Mouse (Mus musculus) G1E-ER4 (cell line): ENCODE measurements around the gene Akt3. TPM values are rescaled to one million over a fixed set of nuclear protein-coding genes. Genes with fewer than 3 reads are reported as not detected.

Experiments used
- GATA1 ChIP-seq: IDR thresholded peaks from one replicate; pipeline ENCODE4 v1.8.0; 2012; ENCODE audit warnings: low read length, inconsistent platforms
- polyA plus RNA-seq: library from polyadenylated mRNA; stranded (reverse); fragments of >175 nt; gene quantifications from 2 replicates; pipeline ENCODE4 v1.2.3, GENCODE M21; 2012

Gene Akt3
- polyA plus RNA-seq: not detected in 2 replicates

DNA sequence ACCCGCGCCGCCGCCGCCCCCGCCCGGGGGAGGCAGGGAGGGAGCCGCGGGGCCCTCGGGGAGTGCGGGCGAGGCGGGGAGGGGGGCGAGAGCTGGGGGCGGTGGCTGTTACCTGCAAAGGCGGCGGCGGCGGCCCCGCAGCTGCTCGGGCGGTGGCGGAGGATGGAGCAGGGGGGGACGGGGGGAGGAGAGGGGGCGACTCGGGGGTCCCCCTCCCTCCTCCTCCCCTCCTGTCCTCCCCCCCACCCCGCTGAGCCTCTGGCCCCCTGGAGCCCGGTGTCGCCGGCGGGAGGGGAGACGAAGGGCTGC, at the start of gene Akt3:
Gene Akt3 (minus strand): TSS at position 170 of the 309 bp plus-strand sequence.
- TF ChIP-seq GATA1: no peak

DNA sequence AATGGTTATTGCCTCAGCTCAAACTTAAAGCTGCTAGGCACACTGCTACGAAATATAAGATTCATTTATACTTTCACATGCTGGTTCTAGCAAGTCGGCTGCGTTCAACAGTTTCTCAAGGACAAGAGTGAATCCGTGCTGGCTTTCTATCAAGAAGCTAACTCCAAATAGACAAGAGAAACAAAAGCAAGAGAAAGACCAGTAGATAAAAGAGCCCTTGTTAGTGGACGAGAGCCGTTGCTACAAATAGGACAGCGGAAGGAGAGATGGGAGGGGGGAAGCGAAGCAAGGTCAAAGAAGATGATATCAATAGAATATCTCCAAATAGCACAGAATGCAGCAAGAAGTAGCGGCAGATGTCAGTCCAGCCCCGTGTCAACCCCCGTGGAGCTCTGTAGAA, 49.5 kb upstream of the Akt3 start:
- no peak for TF ChIP-seq GATA1

DNA sequence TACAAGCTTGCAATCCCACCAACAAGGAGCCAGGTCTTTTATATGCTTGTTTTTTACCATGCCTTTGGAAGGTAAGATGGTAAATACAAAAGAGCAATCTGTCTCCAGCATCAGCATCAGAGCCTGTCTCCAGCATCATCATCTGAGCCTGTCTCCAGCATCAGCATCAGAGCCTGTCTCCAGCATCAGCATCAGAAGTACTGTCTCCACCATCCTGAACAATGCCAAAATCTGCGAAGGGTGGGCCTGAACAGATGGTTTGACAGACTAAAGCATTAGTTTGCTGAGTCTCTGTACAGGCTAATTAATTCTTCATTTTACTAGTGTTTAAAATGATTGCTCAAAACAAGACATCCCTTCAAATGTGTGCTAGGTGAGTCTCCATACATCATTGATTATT, 40.2 kb upstream of the Akt3 start:
- no peak for TF ChIP-seq GATA1

DNA sequence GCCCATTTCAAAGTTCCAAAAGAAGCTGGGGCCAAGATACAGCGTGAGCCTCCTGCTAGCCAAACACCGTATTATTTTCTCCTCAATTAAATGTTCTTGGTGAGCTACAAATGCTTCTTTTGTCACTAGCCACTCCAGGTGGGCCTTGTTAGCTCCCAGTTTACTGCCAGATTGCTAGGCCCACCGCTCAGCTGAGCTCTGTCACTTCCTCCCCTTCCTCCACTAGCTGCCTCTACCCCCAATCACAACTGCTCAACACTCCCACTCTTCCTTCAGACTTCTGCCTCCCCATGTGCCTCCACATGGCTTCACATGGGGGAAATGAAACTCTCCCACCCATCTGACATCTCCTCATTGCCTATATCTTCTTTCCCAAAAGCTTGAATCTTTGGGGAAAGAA, 28.8 kb upstream of the Akt3 start:
- no peak for TF ChIP-seq GATA1

DNA sequence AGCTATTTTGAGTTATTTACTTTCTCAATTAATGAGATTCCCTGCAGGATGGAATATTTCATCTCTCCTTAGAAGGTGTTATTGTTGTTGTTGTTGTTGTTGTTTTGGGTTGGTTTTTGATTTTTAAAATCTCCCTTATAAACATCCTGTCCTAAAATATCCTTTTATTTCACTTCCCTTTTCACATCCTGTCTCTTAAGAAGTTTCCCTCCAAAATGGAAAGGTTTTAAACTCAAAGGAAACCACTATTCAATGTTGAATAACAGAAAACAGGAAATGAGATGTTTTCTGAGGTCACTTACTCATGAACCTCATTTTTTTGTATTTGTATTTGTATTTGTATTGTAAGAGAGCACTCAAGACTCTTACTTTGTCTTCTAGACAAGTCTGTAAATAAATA, 23.9 kb upstream of the Akt3 start:
- no peak for TF ChIP-seq GATA1

DNA sequence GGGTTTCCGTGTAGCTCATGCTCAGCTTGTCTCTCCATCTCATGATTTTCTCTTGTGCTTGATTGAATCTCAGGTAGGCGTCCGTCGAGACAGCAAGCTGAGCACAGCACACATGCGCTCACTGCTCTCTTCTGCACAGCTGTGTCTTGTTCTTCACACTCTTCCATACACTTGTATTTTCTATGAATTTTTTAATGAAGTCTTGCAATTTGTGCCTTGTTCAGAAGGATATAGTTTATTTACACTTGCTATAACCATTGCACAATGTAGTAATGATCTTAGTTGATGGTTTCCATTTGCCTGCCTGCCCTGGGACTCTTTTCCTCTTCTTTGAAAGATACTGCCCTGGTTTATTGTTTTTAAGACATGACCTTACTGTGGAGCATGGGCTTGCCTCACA, 19.4 kb upstream of the Akt3 start:
- no peak for TF ChIP-seq GATA1

DNA sequence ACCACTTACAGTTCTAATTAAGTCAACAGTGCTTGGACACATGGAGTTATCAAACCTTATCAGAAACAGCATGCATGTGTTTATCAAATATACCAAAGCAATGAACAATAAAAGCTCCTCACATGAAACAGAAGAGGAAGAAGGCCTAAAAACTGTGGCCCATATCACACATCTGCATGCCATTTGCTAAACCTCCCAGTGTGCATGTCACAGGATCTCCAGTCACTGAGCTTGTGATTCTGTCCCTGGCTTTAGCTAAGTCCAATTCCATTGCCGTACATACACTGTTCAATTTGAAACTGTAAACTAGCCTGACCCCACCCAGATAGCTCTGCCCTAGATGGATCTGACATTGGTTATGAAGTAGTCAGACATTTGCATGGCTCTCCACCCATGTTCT, 9.6 kb upstream of the Akt3 start:
- no peak for TF ChIP-seq GATA1

DNA sequence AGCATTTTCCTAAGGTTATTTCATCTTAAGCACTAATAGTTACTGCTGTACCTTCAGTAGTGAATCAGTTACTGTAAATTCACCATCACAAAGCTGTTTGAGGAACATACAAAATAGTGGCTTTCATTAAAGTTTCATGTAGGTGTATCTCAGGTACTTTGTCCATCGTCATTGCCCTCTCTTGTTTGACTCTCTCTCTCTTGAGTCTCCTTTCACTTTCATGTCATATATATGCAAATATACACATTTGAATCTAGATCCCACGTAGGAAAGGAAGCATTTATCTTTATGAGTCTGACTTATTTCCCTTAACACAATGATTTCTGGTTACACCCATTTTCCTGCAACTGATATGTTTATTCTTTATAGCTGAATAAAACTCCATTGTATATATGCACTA, 4.9 kb upstream of the Akt3 start:
- no peak for TF ChIP-seq GATA1

DNA sequence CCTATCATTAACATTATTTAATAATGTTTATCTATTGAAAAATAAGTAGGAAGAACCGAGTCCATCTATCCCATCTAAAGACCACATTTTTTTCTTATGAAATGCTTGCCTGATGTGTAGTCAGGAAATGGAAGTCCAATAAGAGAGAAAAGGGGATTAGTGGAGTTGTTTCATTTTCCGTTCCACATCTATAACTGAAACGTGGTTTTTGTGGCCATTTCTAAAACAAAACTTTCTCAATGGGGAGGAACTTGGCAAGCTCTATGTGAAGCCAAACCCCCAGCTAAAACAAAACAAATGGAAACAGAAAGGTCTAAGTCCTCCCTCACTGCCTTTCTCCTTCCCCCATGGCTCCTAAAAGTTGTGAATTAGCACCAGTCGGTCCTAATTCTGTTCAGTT, 2.8 kb upstream of the Akt3 start:
- no peak for TF ChIP-seq GATA1

DNA sequence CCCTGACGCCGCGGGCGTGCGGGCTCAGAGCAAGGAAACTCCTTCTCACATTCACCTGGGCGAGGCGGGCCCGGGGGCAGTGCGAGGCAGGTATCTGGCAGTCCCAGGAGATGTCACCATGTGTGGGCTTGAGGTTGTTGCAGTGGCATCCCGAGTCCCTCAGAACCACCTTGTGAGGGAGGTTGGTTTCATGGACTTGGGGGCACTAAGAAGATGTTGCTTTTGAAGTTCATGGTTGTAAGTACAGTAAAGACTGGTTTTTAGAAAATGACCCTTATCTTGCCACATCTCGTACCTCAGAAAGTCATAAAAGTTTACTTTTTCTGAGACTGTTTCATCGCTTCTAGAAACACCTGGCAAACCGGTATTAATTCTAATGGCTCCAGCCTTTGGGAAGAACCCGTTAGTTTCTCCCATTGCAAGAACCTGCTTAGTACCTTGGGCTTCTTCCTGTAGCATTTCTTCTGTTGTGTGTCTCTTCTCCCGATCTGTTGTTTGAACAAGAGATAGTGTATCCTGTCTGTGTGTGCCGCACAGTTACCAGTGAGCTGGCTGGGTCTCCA, 1.1 kb upstream of the Akt3 start:
- no peak for TF ChIP-seq GATA1

DNA sequence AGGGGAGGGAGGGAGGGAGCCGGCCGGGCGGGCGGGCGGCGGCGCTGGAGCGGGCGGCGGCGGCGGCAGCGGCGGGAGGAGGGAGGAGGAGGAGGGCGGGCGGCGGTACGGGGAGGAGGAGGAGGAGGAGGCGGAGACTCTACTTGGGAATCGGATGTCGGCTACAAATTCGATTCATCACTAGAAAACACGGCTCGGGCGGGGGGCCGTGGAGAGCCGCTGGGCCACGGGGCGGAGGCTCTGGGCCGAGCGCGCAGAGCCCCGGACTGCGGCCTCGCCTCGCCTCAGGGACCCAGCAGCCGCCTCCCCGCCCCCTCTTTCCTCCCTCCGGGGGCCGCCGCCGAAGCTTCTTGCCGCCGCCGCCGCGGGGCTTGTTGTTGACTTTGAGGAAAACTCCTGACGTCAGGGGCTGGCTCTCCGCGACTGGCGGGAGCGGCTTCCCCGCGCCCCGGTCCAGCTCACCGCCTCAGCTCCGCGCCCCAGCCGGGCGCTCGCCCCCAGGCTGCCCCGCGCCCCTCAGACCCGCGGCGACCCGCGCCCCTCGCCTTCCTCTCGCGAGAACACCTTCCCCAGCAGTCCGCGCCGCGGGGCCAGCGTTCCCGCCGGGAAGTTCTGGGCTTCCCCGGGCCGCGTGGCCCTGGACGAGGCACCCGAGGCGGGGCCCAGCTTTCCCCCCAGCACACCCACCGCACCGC, 487 bp upstream of the Akt3 start:
- no peak for TF ChIP-seq GATA1

DNA sequence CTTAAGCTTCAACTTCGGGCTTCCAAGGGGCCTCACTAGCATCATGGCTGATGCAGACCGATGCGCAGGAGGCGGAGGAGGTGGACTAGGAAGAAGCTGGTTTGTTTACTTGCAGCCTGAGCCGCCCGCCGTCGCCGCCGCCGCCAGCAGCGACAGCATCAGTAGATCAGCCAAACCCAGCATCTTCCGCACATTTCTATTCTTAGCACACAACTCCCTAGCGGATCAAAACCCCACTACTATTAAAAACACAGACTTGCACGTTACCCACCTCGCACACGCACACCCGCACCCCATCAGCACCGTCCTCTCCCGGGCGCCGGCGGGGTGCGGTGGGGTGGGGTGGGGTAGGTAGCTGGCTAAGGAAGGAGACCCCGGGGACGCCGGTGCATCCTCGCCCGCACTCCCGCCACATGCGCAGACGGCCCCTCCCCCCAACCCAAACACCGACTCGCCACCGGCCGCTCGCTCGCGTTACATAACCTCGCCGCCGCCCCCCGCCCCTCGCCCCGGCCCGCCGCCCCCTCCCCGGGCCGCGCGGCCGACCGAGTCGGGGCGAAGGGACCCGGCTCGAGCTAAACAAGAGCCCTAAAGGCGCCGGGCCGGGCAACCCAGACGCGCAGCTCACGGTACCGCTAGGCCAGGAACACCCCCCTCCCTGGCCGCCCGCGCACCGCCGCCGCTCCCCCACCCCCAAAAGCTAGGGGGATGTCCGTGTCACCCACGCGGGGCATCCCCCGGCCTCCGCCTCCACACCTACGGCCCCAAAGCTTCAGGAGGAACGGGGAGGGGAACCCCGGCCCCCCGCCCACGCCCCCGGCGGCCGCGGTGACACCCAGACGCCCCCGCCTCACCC, 597 bp downstream of the Akt3 start:
- TF ChIP-seq GATA1: no peak

DNA sequence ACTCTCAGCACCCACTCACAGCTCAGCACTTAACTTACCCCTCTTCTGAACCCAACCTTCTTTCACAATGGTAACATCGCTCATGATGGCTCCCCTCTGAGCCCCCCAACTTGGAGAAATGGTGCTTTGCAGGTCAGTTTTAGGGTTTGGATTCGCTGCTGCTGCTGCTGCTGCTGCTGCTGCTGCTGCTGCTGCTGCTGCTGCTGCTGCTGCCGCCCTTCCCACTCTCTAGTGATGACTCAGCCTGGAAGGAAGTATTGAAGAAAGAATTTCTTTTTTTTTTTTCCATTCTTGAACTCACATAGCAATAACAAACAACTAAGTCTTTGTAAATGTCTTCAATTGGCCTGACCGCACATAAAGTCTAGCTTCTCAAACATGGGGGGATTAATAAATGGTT, 9.4 kb downstream of the Akt3 start:
- no peak for TF ChIP-seq GATA1

DNA sequence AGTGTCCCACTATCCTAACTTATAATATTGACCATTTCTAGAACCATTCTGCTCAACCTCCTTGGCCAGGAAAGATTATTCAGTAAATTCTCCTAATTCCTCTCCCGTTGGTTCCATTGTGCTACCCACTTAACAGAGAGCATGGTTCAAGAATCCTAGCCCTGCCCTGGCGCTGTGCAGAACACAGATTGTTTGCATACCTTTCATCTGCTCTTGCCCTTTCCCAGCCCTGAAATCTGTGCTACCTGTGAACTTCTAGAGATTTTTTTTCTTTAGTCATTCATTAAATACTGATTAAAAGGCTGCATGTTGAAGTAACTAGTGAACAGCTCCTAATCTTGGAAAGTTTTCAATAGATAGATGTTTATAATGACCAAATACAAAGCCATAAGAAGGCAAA, 19.6 kb downstream of the Akt3 start:
- TF ChIP-seq GATA1: no peak

DNA sequence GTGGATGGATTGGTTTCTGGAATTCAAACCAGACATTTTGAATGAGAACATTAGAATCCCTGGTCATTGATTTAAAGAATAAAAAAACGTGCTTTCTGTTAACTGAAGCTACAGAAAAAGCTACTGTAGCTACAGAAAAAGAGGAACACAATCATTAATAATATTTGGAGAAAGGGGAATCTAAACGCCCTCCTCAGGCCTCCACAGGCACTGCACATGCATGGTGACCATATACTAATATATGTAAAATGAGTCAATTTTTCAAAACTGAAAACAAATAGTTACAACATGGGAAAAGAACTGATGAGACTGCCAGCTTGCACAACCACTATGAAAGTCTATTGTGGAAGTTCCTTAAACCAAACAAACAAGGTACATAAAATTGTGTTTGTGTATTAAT, 21.3 kb downstream of the Akt3 start:
- no peak for TF ChIP-seq GATA1

DNA sequence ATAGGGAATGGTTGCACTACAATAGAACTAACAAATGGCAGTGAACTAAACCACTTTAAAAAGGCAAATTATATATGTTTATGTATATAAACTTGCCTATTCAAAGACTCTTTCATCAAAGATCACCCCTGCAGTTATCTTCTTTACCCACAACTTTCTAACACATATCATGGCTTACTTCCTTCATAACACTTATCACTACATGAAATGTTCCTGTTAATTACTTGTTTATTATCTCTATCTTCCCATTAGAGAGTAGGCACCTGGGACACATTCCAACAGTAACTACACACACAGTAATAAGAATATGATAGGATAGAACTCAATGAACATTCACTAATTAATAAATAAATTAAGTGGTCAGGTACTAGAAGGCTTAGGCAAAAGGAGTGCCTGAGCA, 21.8 kb downstream of the Akt3 start:
- no peak for TF ChIP-seq GATA1

DNA sequence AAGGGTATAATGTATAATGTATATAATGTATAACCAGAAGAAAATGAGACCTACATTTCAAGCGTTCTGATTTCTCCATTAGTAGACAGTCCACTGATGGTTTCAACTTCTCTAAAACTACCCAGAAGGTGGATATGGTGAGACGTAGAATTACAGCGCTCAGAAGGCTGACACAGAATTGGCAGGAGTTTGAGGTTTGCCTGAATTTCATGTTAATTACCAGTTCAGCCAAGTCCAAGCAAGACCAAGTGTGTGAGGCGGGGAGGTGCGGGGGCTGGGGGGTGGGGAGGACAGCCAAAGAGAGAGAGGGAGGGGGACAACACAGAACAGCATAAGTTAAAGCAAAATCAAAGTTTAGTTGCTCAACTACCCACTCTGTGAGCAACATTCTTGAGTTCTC, 23.5 kb downstream of the Akt3 start:
- no peak for TF ChIP-seq GATA1
